Mouse (Mus musculus): ENCODE results near the gene Prkar2a.

Prkar2a gene

GRCm38 (mm10) chr9:108692226-108693041 is 3.3 kb downstream of the Prkar2a start:
- DNase-seq (ENCODE audit: low spot score in 2 of 2) = peak; percentile 38 to 42

DNA sequence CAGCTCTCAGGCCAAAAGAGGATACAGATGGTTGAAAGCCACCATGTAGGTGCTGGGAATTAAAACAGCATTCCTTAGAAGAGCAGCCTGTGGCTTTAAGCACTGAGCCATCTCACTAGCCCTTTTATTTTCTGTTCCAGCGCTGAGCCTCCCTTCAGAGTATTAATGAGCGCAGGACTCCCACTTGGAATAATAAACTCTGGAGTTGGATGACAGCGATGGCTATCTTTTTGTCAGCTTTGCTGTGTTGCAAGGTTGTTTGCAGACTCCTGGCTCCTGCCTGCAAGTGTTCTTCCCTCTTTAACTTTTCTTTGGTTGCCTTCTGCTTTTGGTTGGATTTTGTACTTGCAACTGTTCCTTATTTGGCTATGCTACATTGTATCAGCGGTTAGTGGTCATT is 4.8 kb downstream of the Prkar2a start:
- DNase-seq (ENCODE audit: low spot score in 2 of 2) = no peak

DNA sequence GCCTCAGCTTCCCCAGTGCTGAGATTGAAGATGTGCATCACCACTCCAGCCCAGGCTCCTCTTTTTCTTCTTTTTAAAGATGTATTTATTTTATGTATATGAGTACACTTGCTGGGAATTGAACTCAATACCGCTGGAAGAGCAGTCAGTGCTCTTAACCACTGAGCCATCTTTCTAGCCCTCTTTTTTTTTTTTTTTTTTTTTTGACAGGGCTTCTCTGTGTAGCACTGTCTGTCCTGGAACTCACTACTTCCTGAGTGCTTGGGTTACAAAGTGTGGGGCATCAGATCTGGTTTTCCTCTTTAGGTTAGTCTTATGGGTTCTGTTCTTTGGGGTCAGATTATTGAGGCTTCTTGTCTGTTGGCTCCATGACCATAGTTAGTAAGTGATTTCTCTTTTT is 5.4 kb downstream of the Prkar2a start:
- DNase-seq (ENCODE audit: low spot score in 2 of 2) = no peak

DNA sequence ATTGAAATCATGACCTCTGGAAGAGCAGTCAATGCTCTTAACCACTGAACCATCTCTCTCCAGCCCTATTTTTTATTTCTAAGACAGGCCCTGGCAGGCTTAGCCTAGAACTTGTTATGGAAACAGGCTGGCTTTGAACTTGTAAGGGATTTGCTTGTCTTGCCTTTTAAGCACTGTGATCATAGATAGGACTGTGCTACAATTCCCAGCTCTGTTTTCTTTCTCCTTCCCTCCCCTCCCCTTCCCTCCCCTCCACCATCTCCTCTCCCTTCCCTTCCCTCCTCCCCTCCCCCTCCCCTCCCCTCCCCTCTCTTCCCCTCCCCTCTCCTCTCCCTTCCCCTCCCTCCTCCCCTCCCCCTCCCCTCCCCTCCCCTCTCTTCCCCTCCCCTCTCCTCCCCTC is 13.4 kb downstream of the Prkar2a start:
- DNase-seq (ENCODE audit: low spot score in 2 of 2) = no peak

DNA sequence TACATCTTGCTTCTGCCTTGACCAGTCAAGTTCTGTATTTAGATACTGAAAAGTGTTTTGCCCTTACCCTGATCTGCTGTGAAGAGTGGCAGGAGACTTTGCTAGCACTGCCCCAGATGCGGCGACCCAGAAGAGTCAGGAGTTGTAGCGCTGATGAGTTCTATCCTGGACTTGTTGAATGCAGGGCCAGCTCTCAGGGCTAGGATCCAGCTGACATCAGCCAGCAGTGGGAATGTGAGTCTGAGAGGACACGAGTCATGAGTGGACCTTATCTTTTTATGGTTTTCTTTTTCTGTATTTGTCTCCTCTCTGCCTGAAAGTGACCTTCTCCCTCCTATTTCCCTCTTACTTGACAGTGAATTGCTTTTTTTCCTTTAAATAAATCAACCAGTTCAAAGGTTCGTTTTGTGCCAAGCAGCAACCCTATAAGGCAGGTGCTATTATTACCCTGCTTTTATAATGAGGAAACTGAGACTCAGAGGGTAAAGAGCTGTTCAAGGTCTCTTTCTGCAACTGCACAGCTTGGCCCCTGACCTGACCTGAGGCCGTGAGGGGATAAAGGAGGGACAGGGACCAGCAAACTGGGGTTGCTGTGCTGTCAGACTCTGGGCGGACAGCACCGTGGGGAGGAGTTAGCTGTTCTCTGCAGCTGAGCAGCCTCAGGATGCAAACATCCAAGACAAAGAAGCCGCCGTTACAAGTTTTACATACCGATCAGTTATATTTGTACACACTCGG is 14.4 kb downstream of the Prkar2a start:
- DNase-seq (ENCODE audit: low spot score in 2 of 2) = peak; percentile 58 to 67

GRCm38 (mm10) chr9:108704591-108704990 is 15.5 kb downstream of the Prkar2a start:
- peak; percentile 16 to 24 for DNase-seq (ENCODE audit: low spot score in 2 of 2)

DNA sequence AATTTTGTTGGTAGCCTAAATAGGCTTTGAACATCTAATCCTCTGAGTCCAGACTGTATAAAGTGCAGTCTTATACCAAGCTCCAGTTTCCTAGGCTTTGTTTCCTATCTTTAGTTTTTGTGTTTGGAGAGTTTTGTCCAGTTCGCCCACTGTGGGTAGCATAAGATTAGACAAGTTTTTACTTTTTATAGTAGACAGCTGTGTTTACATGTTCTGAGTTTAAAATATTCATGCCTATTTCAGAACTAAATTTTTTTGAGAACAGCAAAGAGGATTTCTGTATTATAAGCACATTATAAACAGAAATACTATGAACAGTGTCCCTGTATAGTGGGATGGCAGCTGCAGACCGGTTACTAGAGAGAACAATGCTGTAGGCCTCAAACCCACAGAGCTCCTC is 18.1 kb downstream of the Prkar2a start:
- DNase-seq (ENCODE audit: low spot score in 2 of 2) = no peak

GRCm38 (mm10) chr9:108708833-108709232 is 19.7 kb downstream of the Prkar2a start:
- no peak for DNase-seq (ENCODE audit: low spot score in 2 of 2)

- no peak for DNase-seq (ENCODE audit: low spot score in 2 of 2)
These were observed 21.7 kb downstream of the Prkar2a start for GRCm38 (mm10) chr9:108710767-108711166.

DNA sequence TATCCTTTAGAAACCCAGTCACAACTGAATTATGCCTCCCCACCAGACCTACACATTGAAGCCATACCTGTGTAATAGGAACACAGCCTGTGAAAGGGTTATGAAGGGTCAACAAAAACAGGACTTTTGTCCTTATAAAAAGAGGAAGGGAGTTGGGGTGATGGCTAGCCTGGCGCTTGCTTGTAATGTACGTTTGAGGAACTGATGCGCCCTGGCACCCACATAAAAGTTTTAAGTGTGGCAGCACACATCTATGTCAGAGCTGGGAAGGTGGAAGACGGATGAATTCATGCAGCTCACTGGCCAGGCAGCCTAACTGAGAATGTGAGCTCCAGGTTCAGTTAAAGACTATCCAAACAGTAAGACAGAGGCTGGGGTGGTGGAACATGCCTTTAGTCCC is 27.1 kb downstream of the Prkar2a start:
- DNase-seq (ENCODE audit: low spot score in 2 of 2) = no peak

DNA sequence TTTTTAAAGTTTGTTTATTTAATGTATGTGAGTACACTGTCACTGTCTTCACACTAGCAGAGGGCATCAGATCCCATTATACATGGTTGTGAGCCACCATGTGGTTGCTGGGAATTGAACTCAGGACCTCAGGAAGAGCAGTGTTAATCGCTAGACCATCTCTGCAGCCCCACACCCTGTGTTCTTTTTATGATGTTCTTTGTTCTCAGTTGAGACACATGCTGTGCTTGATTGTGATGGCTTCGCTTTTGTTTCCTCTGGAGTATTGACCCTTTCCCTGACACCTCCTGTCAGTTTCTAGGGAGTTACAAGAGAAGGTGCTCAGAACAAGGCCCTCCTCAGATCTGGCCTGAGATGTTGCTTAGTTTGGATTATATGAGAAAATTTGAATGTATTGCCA is 34.6 kb downstream of the Prkar2a start:
- DNase-seq (ENCODE audit: low spot score in 2 of 2) = no peak

GRCm38 (mm10) chr9:108726116-108726515 is 37.0 kb downstream of the Prkar2a start:
- DNase-seq (ENCODE audit: low spot score in 2 of 2) = no peak

GRCm38 (mm10) chr9:108729050-108729449 is 39.9 kb downstream of the Prkar2a start:
- no peak for DNase-seq (ENCODE audit: low spot score in 2 of 2)

DNA sequence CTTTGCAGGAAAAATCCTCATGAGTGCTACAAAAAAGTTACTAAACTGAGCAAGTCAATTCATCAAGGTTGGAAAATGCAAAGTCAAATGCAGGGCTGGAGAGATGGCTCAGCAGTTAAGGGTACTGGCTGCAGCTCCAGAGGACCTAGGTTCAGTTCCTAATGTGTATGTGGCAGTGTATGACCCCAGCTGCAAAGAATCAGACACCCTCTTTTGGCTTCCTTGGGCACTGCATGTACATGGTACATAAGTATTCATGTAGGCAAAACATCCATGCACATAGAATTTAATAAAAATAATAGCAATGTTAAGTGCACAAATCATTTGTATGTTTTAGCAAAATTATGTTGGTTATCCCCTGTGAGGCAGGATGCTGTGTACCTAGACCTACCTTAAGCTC is 43.3 kb downstream of the Prkar2a start:
- DNase-seq (ENCODE audit: low spot score in 2 of 2) = no peak

DNA sequence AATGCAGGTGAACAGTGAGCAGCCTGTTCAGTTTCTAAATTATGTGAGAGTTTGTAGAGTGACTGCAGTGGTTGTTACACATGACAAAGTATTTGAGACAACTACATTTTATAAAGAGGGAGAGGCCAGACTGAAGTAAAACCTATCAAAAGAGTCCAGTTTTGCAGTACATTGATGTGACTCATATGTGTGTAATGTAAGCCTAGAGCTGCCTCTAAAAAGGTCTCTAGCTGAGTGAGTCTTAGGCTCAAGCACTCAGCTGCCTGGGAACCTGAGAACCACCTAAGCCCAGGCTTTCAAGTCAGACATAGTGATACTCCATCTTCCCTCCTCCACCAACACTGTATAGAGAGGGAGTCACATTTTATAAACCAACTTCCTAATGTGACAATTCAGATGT is 45.5 kb downstream of the Prkar2a start:
- no peak for DNase-seq (ENCODE audit: low spot score in 2 of 2)

- DNase-seq (ENCODE audit: low spot score in 2 of 2) = no peak
These were observed 50.1 kb downstream of the Prkar2a start for GRCm38 (mm10) chr9:108739239-108739638.

DNA sequence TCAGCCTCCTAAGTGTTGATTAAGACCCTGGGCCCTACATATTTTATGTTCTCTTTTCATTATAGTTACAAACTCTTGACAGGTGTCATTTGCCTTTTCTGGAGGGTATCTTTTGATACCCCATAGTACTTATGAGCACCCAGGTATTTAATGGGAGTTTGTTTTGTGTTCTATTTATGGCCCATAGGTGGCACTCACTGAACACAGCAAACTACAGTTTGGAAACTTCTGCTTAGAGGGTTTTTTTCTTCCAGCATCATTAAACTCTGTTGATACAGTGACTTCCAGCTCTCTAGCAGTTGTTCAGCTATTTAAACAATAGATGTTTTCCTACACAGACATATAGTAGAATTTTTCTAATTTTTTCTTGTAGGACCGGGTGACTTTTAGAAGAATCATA is 50.9 kb downstream of the Prkar2a start:
- DNase-seq (ENCODE audit: low spot score in 2 of 2) = no peak

DNA sequence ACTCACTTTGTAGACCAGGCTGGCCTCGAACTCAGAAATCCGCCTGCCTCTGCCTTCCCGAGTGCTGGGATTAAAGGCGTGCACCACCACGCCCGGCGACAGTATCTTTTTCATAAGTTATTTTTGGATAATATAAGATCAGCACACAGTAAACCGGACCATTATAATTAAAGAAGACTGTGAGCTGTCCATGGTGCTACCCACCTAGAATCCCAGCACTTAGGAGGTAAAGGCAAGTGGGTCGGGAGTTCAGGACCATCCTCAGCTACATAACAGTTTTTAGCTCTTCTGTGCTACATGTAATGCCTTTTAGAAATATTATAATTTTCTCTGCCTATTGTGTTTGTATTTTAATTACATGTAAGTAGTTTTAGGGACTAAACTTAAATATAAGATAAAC is 52.9 kb downstream of the Prkar2a start:
- no peak for DNase-seq (ENCODE audit: low spot score in 2 of 2)

DNA sequence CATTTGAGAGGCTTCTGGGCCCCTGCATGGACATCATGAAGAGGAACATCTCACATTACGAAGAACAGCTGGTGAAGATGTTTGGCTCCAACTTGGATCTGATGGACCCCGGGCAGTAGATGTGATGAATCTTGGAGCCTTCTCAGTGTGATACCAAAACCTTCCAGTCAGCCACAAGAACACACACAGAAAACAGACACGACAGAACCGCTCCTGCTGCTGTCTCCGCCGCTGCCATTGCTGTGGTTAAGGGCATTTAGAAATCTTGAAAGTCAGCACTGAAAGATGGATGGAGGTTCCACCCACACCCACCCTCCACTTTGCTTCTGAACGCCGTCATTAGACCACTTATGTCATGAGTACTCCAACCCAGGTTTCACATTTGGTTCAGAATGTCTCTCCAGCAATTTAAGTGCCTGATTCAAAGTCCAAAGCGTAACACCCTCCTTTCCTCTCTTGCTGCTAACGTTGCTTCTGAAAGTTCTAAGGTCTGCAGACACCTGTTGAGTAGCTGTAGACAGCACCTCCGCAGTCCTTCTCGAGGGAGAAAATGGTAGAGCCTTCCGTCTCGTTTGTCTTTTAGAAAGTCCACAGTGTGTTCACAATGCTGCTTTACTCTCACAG is 57.9 kb downstream of the Prkar2a start:
- no peak for DNase-seq (ENCODE audit: low spot score in 2 of 2)

DNA sequence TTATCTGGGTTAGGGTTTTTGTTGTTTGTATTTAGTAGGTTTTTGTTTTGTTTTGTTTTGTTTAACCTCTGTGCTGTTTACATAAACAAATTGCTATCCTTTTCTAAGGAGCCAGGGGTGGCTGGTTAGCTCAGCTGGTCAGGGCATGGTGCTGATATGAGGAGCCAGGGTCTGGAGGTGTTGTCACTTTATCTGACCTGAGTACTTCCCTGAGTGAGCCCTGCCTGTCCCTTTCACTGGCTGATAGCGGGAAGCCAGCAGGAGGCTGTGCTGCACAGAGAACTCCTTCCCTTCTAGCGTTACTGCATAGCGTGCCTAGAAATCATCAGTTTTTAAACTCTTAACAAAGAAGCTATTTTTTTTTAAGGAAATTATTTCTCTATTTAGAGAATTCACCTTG is 58.6 kb downstream of the Prkar2a start:
- no peak for DNase-seq (ENCODE audit: low spot score in 2 of 2)

GRCm38 (mm10) chr9:108748600-108749183 is 59.6 kb downstream of the Prkar2a start:
- DNase-seq (ENCODE audit: low spot score in 2 of 2) = peak; percentile 15 to 17

- DNase-seq (ENCODE audit: low spot score in 2 of 2) = no peak
These were observed 61.5 kb downstream of the Prkar2a start for GRCm38 (mm10) chr9:108750616-108751015.

All from heart, adult 9 months (tissue).